Mouse (Mus musculus) MEL-GATA-1-ER (cell line): ENCODE measurements around the gene Chrm1.
A peak's percentile ranks its signal among the peaks of the same experiment; 100 is the strongest.

ENCODE experiments used
- DNase-seq: peaks from one replicate; pipeline ENCODE4 v3.0.0-alpha.2; 2012; ENCODE audit warnings: low read depth; ENCODE audit errors: extremely low read depth

The Chrm1 gene

DNA sequence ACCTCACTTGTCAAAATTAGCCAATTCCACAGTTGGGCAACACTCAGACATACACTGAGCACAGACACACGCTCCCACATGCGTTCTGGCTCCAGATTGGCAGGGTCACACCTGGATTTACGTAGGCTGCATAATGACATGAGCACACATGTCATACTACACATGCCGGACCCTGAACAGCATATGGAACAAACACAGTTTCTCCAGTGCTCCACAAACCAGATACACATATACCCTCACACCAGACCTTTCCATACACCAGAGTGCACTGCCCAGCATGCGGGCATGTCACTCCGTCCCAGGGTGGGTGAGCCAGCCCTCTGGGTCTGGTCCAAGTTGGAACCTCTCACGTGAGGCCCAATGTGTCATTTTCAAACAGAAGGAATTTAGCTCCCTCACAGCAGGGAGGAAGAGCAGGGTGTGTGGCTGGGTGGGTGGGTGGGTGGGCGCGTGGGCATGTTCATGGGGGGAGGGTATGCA, at the start of gene Chrm1:
Chrm1 (plus strand) TSS at position 430 of the 480 bp plus-strand sequence.
- DNase-seq = no peak

DNA sequence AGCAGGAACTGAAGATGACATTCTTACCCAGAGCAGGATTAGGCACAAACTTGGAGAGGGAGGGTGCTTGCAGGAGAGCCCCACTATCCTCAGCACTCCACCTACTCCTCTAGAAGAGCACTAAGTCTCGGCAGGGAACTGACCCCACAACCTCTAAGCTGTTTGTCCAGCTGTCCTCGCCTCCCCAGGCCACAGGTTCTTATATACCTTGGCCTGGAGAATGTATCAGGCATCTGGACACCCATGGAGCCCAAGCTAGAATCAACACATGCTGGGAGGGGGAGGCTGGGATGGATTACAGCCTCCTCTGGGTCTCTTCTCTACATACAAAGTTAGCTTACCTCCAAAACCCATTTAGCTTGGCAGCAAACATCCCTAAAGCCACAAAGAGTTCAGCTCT, 49.2 kb upstream of the Chrm1 start:
- no peak for DNase-seq

DNA sequence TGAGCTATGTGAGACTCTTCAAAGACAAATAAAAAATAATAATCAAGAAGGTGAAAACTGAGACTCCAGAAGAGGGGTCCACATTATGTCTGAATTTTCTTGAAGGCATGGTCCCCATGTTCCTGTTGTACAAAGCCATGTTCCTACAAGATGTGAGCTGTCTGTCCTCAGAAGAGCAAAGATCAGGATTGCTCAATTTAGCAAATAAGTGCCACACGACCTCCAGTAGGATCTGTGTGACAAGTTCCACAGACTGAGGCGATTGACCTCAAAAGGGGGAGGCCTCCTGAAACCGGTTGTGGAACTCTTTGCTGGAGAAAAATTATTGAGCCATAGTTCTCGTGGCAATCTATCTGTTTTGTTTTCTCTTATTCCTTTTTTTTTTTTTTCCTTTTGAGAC, 47.3 kb upstream of the Chrm1 start:
- no peak for DNase-seq

DNA sequence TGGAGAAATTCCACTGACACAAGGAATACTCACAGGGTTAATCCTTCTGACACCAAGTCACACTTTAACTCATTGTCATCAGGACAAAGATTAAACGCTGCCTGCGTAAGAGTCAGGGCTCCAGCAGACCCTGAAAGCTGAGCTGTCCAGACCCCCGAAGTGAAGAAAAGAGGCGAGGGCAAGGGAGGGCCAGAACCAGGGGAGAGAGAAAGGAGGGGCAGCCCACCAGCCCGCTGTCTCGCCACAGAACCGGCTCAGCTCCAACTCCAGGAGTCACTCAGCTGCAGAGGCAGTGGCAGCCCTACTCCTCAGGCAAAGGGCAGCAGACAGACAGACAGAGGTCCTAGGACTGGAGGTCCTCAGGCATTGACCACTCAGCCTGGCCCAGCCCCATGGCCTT, 45.7 kb upstream of the Chrm1 start, which contains the start of gene Slc22a6:
Slc22a6 (plus strand) TSS at position 136 of the 400 bp plus-strand sequence.
- DNase-seq = no peak

DNA sequence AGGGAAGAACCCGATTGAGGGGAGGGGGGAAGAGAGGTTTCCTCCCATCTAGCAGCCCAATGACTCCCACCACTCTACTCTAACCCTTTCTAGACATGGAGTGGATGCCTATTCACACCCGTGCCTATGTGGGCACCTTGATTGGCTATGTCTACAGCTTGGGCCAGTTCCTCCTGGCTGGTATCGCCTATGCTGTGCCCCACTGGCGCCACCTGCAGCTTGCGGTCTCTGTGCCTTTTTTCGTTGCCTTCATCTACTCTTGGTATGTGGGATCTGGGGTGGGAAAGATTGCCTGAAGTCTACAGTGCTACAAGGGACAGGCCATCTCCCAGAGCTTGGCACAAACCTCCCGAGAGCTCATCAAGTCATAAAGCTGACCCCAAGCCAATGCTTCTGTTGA, 42.5 kb upstream of the Chrm1 start:
- DNase-seq = no peak

DNA sequence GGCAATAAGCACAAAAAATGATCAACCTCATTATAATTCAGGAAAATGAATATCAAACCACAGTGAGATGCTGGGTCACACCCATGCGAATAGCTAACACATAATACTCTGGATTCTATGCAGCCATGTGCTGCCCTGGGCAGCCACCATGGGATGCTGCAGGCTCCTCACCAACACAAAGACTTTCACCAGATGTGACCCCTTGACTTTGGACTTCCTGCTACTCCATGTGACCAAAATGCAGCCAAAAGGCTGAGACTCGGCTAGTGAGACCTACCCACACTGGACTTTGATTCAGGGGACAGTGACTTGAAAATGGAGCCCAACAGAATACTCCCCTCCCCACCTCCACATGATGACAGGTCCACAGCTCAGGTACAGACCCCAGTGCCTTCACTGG, 33.3 kb upstream of the Chrm1 start:
- no peak for DNase-seq

DNA sequence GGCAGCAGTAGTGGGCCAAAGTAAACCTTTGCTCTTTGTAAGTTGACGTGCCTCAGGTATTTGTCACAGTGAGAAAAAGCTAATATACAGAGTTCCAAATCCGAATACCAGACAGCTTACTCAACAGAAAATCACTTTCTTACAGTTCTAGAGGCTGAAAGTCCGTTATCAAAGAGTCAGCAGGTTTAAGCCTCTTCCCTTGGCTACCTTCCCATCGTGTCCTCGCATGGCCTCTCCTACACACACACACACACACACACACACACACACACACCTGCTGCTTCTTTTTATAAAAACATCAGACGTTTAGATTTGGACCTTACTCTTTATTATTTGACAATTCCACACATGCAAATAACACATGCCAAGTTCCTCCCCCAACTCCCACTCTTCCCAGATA, 32.8 kb upstream of the Chrm1 start:
- no peak for DNase-seq

DNA sequence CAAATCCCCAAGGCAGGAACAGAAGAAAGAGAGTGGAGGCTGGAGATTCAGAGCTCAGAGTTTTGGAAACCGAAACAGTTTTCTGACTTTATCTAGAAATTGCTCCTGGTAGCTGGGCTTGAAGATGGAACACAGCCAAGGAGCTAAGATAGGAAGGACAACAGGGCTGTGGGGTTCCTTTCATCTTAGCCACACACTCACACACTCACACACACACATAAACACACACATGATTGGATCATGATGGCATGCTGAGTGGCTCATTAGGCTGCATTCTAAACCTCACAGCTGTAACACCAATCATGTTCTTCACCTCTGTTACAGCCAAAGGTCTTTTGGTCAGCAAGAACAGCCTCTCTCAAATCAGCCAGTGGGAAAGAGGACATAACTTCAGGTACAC, 31.6 kb upstream of the Chrm1 start:
- DNase-seq = peak; percentile 7

DNA sequence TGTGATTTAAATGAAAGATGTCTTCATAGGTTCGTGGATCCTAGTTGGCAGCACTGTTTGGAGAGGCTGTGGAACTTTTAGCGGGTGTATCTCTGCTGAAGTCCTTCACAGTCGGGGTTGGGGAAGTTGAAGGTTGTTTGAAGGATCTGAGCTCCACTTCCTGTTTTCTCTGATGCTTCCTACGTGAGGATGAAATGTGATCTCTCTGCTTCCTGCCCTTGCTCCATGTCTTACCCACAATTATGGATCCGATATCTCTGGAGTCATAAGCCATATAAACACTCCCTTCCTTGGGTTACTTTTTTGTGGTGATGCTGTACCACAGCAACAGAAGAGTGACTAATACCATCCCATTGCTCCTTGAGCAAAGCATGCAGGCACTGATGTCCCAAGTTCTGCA, 21.5 kb upstream of the Chrm1 start:
- peak; percentile 61 for DNase-seq

DNA sequence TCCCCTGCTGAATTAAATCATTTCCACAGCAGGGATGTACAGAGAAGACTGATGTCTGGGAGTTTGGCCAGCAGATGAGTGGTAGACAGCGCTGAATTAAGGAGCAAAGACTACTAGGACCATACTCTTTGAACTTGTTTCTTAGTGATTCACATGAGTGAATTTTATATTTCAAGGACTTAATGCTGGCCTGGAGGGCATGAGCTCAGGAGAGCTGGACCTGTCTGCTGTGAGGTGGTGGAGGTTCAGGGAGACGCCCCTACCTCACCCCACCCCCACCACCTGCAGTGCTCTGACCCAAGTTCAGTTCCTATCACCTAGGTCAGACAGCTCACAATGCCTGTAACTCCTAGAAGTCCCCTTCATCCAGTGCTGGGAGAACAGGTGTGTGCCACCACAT, 17.2 kb upstream of the Chrm1 start:
- DNase-seq = no peak

DNA sequence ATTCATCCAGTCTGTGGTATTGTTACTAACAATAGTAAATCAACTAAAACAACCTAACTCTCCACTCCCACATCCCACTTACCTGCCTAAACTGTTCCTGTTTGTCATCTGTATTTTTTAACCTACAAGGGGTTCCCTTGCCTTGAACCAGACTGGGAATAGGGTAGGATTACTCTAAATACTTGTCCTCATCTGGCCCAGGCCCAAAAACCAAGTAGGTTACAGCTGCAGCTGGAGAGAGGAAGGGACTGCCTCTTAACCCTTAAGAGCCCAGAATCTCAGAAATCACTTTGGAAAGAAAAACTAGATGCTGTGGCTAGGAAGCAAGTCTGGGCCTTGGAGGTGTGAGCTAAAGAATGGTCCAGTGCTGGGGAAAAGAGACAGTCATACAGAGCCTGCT, 7.8 kb upstream of the Chrm1 start:
- no peak for DNase-seq

DNA sequence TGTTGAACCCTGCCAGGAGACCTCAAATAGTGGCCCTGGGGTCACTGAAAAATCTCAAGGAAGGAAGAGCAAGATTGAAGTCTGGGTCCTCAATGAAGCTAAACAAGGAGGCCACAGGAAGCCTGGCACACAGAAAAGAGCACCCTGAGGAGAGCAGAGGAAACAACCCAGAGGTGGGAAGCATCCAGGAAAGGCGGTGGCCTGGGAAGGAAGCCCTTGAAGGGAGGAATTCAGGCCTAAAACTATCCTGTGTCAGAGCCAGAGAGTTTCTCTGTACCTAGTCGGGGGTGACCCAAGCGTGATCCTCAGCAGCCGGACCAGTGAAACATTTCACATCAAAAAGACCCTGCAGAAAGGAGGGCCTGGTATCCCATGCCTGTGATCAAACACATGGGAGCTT, 7.2 kb upstream of the Chrm1 start:
- no peak for DNase-seq

DNA sequence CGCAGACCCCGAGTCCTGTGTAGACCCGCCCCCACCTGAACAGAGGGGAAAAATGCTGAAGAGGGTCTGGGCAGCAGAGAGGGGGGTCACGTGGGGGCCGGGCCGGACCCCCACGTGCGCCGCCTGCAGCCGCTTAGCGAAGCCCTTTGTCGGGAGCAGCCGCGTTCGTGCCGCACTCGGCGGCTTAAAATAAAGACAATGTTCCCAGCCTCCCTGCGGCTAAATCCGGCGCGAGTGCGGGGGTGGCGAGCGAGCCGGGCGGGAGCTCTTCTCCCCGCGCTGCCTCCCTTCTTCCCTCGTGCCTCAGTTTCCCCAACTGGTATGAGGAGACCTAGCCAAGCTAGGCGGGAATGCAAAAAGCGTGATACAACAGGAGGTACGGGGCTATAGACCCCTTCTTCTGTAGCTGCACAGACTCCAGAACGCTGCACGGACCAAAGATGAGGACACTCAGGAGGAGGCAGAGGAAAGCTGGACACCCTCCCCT, 1.7 kb upstream of the Chrm1 start:
- no peak for DNase-seq

DNA sequence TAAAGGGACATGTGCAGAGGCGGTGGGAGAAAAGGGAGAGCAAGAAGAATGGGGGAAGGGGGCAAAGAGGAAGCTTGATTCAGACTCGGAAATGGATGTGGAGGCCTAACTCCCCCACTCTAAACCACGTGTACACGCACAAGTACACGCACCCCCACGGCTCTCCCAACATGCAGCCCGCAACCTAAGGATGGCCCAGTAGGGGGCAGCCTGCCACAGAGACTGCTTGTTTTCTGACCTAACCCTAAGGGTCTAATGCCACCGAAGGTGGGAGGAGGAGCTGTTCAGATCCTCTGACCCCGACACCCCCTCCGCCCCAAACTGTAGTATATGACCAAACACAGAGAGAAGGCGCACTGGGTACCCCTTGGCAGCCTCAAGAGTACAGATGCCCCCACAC, 1.3 kb upstream of the Chrm1 start:
- no peak for DNase-seq

DNA sequence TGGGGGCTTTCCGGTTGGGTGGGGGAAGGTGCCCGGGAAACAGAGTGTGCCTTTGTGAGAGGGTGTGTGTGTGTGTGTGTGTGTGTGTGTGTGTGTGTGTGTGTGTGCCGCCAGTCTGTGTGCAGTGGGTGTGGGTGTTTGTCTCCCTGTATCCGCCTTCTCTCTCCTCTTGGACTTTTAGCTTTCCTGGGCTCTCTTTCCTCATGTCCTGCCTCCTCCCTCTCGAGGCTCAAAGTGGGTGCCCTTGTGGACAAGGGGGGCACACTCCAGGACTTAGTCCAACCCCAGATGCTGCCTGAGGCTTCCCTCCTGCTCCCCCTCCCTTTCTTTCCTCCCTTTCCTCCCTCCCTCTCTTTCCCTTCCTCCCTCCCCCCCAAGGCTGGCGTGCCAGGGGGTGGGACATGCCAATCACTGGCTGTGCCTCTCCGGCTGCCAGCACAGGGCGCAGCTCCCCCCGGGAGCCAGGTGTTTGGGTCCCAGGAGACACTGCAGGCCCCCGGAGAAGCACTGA, 377 bp downstream of the Chrm1 start:
- DNase-seq = no peak

DNA sequence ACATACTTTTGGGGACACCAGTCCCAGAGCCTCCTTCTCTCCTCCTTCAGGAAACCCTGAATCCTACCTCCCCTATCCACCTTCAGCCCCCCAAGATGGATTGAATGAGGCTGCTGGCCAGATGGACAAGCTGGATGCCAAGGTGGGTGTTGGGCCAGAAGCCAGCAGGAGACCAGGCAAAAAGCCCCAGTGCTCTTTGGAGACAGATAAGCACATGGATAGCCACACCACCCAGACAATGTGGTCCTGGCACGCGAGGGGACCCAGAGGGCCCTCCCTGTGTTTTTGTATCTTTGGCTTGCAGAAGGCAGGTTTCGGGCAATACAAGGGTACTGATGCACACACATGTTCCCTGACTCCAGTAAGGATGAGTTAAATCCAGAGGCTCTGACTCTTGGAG, 1.3 kb downstream of the Chrm1 start:
- no peak for DNase-seq

DNA sequence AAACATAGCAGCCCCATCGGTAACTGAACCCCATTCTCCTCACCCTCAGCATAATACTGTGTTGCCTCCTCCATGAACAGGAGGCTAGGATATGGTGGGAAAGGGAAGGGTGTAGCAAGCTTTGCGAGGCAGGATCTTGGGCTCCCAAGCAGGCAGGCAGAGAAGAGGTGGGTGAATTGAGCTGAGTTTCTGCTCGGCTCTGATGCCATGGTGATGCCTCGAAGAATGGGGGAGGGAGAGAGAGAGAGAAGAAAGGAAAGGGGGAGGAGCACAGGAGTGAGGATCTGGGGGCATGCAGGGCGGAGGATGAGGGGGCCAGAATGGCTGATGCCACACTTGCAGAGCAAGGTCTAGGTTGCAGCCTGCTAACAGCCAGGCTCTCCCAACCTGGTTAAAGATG, 2.2 kb downstream of the Chrm1 start:
- DNase-seq = no peak

DNA sequence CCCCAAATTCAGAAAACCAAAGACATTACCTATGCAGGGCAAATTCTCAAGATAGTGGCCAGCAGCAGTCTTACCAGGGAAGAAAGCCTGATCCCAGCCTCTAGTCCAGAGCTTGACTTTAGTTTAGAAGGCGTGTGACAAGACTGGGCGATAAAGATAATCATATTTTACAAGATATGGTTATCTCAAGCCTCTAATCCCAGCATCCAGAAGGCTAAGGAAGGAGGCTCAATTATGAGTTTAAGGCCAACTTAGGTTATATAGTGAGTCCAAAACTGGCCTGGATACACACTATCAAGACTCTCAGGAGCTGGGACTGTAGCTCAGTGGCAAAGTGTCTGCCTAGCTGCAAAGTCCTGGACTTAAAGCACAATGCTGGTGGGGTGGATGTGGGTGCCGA, 9.3 kb downstream of the Chrm1 start:
- no peak for DNase-seq

DNA sequence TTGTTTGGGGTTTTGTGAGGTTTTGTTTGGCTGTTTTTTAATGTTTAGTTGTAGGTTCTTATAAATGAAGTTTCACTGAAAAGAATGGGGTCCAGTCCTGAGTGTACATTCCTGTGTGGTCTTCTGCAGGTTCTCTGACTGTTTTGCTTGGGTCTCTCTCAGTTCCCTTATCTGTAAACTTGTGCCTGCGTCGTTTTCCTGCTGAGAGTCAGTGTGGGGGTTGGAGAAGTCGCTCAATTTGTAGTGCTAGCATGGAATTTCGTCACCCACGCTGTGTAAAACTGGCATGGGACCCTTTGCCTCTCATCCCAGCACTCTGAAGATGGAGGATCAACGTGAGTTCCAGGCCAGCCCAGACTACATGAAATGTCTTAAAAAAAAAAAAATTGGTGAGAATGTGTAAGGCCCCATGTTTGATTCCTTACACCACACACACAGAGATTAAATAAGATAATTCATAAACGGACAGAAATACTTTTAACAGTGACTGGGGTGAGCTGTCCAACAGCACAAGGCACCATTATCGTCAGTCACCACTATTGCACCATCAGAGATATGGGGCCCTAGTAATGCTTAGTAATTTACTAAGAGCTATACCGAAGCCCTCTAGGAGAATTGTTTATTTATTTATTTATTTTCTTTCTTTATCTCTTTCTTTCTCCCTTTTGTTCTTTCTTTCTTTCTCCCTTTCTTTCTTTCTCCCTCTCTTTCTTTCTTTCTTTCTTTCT, 9.9 kb downstream of the Chrm1 start:
- no peak for DNase-seq

DNA sequence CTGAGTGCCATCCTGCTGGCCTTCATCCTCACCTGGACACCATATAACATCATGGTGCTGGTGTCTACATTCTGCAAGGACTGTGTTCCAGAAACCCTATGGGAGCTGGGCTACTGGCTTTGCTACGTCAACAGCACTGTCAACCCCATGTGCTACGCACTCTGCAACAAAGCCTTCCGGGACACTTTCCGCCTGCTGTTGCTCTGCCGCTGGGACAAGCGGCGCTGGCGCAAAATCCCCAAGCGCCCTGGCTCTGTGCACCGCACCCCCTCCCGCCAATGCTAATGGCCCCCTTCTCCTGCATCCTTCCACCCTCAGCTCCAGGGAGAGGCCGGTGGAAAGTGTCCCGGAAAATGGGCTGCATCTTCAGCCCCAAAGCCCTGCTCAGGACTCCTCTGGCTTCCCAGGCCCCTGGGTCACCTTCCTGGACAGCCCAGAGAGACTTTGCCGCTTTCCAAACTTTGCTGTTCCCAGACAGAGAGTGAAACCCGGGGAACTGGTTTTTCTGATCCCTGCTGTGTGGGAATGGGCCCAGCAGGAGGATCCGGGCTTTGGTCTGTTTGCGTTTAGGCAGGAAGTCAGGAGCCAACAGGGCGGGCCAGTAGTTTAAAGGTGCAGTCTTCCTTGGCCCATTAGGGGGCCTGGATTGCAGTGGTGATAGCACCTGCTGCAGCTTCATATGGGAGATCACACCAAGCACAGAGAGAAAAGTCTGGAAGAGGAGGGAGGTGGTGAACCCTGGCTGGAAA, 15.6 kb downstream of the Chrm1 start:
- no peak for DNase-seq

DNA sequence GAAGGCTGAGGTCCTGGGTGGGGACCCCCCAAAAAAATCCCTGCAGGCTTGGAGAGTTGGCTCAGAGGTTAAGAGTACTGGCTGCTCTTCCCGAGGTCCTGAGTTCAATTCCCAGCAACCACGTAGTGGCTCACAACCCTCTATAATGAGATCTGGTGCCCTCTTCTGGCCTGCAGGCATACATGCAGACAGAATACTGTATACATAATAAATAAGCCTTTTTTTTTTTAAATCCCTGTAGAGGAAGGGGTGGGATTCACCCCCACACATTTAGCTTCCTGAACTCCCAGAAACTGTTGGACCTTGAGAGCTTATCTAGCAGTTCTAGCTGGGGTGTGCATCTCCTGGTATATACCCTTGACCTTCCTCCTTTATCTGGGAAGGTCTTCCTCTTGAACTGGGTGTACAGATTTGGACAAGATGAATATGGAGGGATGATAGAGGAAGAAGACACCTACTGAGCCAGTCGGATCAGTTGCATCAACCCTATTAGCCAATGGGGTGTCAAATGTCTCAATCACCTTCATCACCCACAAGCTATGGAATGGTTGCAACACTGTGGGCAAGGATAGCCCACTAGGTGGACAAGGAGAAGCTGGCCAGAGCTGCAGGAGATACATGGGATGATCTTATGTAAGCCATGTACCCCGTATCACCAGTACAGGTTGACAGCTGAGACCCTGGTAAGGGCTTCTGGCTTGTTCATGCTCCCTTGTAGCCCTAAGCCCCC, 18.2 kb downstream of the Chrm1 start:
- DNase-seq = no peak

DNA sequence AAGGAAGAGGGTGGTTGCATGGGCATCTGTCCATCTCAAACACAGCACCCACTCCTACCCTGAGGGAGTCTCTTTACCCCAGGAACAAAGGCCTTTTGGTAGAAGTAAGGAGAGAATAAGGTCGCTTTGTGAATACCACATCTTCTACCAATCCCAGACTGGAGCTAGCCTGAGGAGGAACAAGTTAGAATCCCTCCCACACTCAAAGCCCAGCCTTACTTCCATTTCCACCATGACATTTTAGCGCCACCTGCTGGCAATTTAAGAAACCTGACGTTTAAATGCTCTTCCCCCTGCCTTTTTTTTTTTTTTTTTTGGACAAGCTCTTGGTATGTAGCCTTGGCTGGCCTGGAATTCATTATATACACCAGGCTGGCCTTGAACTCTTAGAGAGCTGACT, 19.4 kb downstream of the Chrm1 start:
- DNase-seq = peak; percentile 62
